ENCODE assay signal across 8 mouse cellular contexts in the genomic region with DNA sequence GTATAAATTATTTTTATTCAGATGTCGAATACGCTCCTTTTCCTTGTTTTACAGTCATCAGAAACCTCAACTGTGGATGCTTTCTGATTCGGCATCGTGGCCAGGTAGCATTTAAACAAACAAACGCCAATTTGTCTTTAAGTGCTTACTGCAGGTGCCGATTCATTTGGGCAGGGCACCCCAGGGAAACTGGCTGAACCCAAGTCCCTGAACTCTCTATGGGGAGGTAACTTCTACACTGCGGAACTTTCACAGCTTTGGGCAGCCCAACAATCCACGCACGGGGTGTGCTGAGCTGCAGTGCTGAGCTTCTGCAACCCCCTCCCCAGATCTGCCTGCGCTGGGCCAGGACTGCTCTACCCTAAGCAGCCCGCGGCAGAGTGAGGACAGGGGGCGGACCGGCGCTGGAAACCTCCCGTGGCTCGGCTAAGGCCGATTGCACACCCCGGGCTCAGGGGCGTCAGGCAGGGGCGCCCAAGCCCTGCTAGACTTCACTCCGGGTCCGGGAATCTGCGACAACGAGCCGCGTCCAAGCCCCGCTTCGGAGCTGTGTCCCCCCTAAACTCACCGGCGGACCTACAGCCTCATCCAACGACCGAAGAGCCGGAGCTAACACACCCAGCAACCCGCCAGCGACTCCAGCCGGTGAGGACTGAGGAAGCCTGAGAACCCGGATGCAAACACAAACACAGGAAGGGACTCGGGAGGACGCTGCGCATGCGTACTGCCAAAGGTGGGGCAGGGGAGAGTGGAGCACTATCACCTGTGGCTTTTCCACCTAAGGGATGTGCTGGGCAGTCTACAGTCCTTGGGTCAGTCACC. TPM values are rescaled to one million over a fixed set of nuclear protein-coding genes. Genes with fewer than 3 reads are reported as not detected.
DNase-seq lines count a peak whose midpoint lies in the region; ATAC-seq and TF ChIP-seq lines count a peak whose summit lies in the region.

A gene (minus strand): TSS at position 701 of the 822 bp plus-strand sequence.

- peak within 1 kb of the TSS; percentile 88 to 94 for H3K4me3 ChIP-seq in MEL (ENCODE audit: control insufficient read depth in 1 of 2, insufficient read depth in 1 of 2, low read depth in 2 of 2, low read length in 2 of 2)
- H3K4me3 ChIP-seq in lung, embryonic 16.5 days (ENCODE audit: low read length), result peak within 1 kb of the TSS; percentile 69

- peaks cover 7% of the 10 kb centered on the region for H3K79me2 ChIP-seq in MEL (ENCODE audit: control insufficient read depth, insufficient read depth, low read length, poor library complexity)

- peak; percentile 99 for ATAC-seq in hematopoietic stem cell, adult 5-6 weeks (replicated peaks in 1 of 2; ENCODE audit: insufficient read depth in 1 of 2, low FRiP score in 2 of 2, low TSS enrichment in 1 of 2, low read depth in 1 of 2, poor library complexity in 2 of 2, severe bottlenecking in 2 of 2)
- ATAC-seq in lung, embryonic 16.5 days (ENCODE audit: low read depth), result peak; percentile 98

- H3K9ac ChIP-seq in MEL (ENCODE audit: control insufficient read depth, low read depth, low read length, poor library complexity, severe bottlenecking), result peak within 1 kb of the TSS; percentile 82
- H3K9ac ChIP-seq in lung, embryonic 16.5 days (ENCODE audit: low read length), result peak within 1 kb of the TSS; percentile 84

- no peak for TF ChIP-seq EP300 in MEL (IDR thresholded peaks at IDR 0.05; ENCODE audit: low read depth in 1 of 2, low read length in 2 of 2)

- peak within 1 kb of the TSS; percentile 81 for H3K4me2 ChIP-seq in lung, embryonic 16.5 days (ENCODE audit: low read depth, low read length)

- peak in 2 of 3 experiments; percentile 12 to 28; a peak in 3 of 6 replicates for TF ChIP-seq CTCF in MEL (IDR thresholded peaks at IDR 0.05 in 2 of 3, conservative IDR thresholded peaks at IDR 0.05 in 1 of 3; ENCODE audit: control insufficient read depth in 1 of 3, insufficient read depth in 1 of 3, low read depth in 2 of 3, low read length in 3 of 3, poor library complexity in 1 of 3, severe bottlenecking in 1 of 3)

- H3K36me3 ChIP-seq in MEL (ENCODE audit: control insufficient read depth in 1 of 2, insufficient read depth in 2 of 2, low read length in 2 of 2), result peaks cover 0 to 12% of the 10 kb centered on the region in 2 experiments; a peak in 3 of 4 replicates
- H3K36me3 ChIP-seq in lung, embryonic 16.5 days (ENCODE audit: control insufficient read depth, insufficient read depth, low read length), result no peaks in the 10 kb centered on the region

- 3% methylated on average over 42 of the region's 42 CpGs for WGBS in lung, embryonic 16.5 days

- no peaks in the 10 kb centered on the region for H3K27me3 ChIP-seq in MEL (ENCODE audit: control insufficient read depth in 1 of 2, insufficient read depth in 2 of 2, low read length in 2 of 2)
- no peaks in the 10 kb centered on the region for H3K27me3 ChIP-seq in lung, embryonic 16.5 days (ENCODE audit: control insufficient read depth, insufficient read depth, low read depth, low read length)

- H3K9me3 ChIP-seq in MEL (replicated peaks; ENCODE audit: insufficient read depth, low read length), result no peaks in the 10 kb centered on the region
- no peaks in the 10 kb centered on the region for H3K9me3 ChIP-seq in lung, embryonic 16.5 days (ENCODE audit: control insufficient read depth, low read length)

- DNase-seq in MEL (ENCODE audit: low read depth, low spot score), result peak; percentile 92
- peak; percentile 83 for DNase-seq in cerebellum, adult 8-10 months
- peak; percentile 89 for DNase-seq in forelimb bud, embryonic 11.5 days (ENCODE audit: low read depth, low spot score)
- DNase-seq in layer of hippocampus, adult 9-10 months (ENCODE audit: low spot score), result peak; percentile 61
- peak; percentile 62 for DNase-seq in ovary, postnatal 10 days (ENCODE audit: low spot score)
- DNase-seq in thymus, postnatal 10 days (ENCODE audit: low spot score in 2 of 2), result peak; percentile 81 to 86

- TF ChIP-seq POLR2A in MEL (IDR thresholded peaks at IDR 0.05; ENCODE audit: control insufficient read depth in 1 of 2, insufficient read depth in 1 of 2, low read depth in 1 of 2, low read length in 2 of 2, poor library complexity in 1 of 2), result peak; percentile 60 to 83; a peak in 3 of 4 replicates

- H3K4me1 ChIP-seq in MEL (ENCODE audit: control insufficient read depth in 1 of 2, insufficient read depth in 2 of 2, low read length in 2 of 2), result peaks cover 0 to 2% of the 10 kb centered on the region in 2 experiments; a peak in 2 of 4 replicates
- peaks cover 4% of the 10 kb centered on the region; the same call in 1 of the 2 replicates for H3K4me1 ChIP-seq in lung, embryonic 16.5 days (replicated peaks; ENCODE audit: control insufficient read depth, insufficient read depth, low read length)

- peak within 1 kb of the TSS; percentile 17; the same call in 1 of the 2 replicates for H3K27ac ChIP-seq in MEL (ENCODE audit: control insufficient read depth, low read depth, low read length)
- peak within 1 kb of the TSS; percentile 59; the same call in 1 of the 2 replicates for H3K27ac ChIP-seq in lung, embryonic 16.5 days (ENCODE audit: low read length)

- TF ChIP-seq RAD21 in MEL (IDR thresholded peaks at IDR 0.05; ENCODE audit: low read depth, low read length), result no peak

TF ChIP-seq in MEL, 35 proteins besides CTCF, POLR2A, EP300 and RAD21:
- TF ChIP-seq ZMIZ1 (IDR thresholded peaks at IDR 0.05; ENCODE audit: low read depth, low read length) (peak; percentile 77; the same call in 1 of the 2 replicates), BHLHE40 (IDR thresholded peaks at IDR 0.05; ENCODE audit: borderline replicate concordance, low read depth, low read length) (no peak), ZKSCAN1 (IDR thresholded peaks at IDR 0.05; ENCODE audit: low read depth, low read length) (no peak), SIN3A (IDR thresholded peaks at IDR 0.05; ENCODE audit: low read length) (peak; percentile 71), JUND (IDR thresholded peaks at IDR 0.05; ENCODE audit: low read depth, low read length) (no peak), E2F4 (IDR thresholded peaks at IDR 0.05; ENCODE audit: borderline replicate concordance, low read depth, low read length) (no peak), NRF1 (IDR thresholded peaks at IDR 0.05; ENCODE audit: insufficient read depth, low read depth, low read length, poor library complexity, severe bottlenecking) (peak; percentile 98), NELFE (IDR thresholded peaks at IDR 0.05; ENCODE audit: low read depth, low read length) (peak; percentile 75), TCF12 (IDR thresholded peaks at IDR 0.05; ENCODE audit: low read depth, low read length) (peak; percentile 64), TBP (IDR thresholded peaks at IDR 0.05; ENCODE audit: low read depth, low read length) (peak; percentile 73), ELF1 (IDR thresholded peaks at IDR 0.05; ENCODE audit: low read depth, low read length) (peak; percentile 80), HCFC1 (IDR thresholded peaks at IDR 0.05; ENCODE audit: low read depth, low read length) (peak; percentile 82), SMC3 (IDR thresholded peaks at IDR 0.05; ENCODE audit: low read depth, low read length) (no peak), UBTF (IDR thresholded peaks at IDR 0.05; ENCODE audit: borderline replicate concordance, insufficient read depth, low read depth, low read length) (0 out of 2 replicates have a peak, but pooled peaks have one; percentile 34), POLR2AphosphoS2 (IDR thresholded peaks at IDR 0.05; ENCODE audit: low read length) (peak; percentile 58; the same call in 1 of the 2 replicates), CHD2 (IDR thresholded peaks at IDR 0.05; ENCODE audit: low read length) (no peak), MYC (IDR thresholded peaks at IDR 0.05; ENCODE audit: low read depth, low read length) (no peak), MYB (IDR thresholded peaks at IDR 0.05; ENCODE audit: low read depth, low read length) (no peak)

RNA-seq across cellular contexts. Expression of the gene that starts here (rescaled TPM):
- total RNA-seq in MEL (2012; rRNA removed), result 8.7 and 9.2 TPM in 2 replicates
- polyA plus RNA-seq in MEL (2012; ENCODE audit: insufficient read depth in 1 of 2, insufficient read length in 2 of 2, low read depth in 1 of 2, low replicate concordance in 2 of 2, missing spikeins in 1 of 2), result 1 to 10 TPM in 1 of 2 experiments, not detected in 1; 6.9 TPM
- total RNA-seq in hematopoietic stem cell, adult 5-6 weeks (2017), result 38.5 and 39.6 TPM in 2 replicates
- polyA plus RNA-seq in lung, embryonic 16.5 days (2015; fragmentation: Nextera tagmentation; extraction: Ambion mirVana), result 48.4 and 48.9 TPM in 2 replicates

Comparison
In these comparisons a context has a peak if more than half of its experiments do, and no peak if none do; other contexts are left out.
1. Peak in every context shown above with its lines: DNase-seq, ATAC-seq, H3K4me3 ChIP-seq and H3K27ac ChIP-seq.